Mouse (Mus musculus): ENCODE measurements around the gene Cpa5. TPM values are rescaled to one million over a fixed set of nuclear protein-coding genes. Genes with fewer than 3 reads are reported as not detected.

Gene Cpa5
- total and polyA plus RNA-seq, 3 experiments: not detected

- TF ChIP-seq TAL1 (conservative IDR thresholded peaks at IDR 0.05; ENCODE audit: low read depth, low read length): no peak
- TF ChIP-seq GATA1 (IDR thresholded peaks at IDR 0.05; ENCODE audit: borderline replicate concordance, low read length): no peak
- no peak for TF ChIP-seq POLR2AphosphoS5 (IDR thresholded peaks at IDR 0.05; ENCODE audit: insufficient replicate concordance, low read depth, low read length)
- TF ChIP-seq CTCF (IDR thresholded peaks at IDR 0.05; ENCODE audit: low read depth, low read length): no peak
- TF ChIP-seq GATA2 (IDR thresholded peaks at IDR 0.05; ENCODE audit: borderline replicate concordance, low read depth, low read length): no peak
- no peak for ATAC-seq (ENCODE audit: extremely low read depth, insufficient number of reproducible peaks, low FRiP score, poor library complexity, severe bottlenecking)
- no peaks in the 10 kb centered on the region for H3K9me3 ChIP-seq (replicated peaks)
Measured at GRCm38 (mm10) chr6:30580841-30581176, 30.0 kb upstream of the Cpa5 start.

GRCm38 (mm10) chr6:30586886-30587442 lies 23.8 kb upstream of the Cpa5 start:
- no peak for ATAC-seq (ENCODE audit: extremely low read depth, insufficient number of reproducible peaks, low FRiP score, poor library complexity, severe bottlenecking)
- TF ChIP-seq CTCF (IDR thresholded peaks at IDR 0.05; ENCODE audit: low read depth, low read length) (no peak), GATA1 (IDR thresholded peaks at IDR 0.05; ENCODE audit: borderline replicate concordance, low read length) (no peak), TAL1 (conservative IDR thresholded peaks at IDR 0.05; ENCODE audit: low read depth, low read length) (no peak), GATA2 (IDR thresholded peaks at IDR 0.05; ENCODE audit: borderline replicate concordance, low read depth, low read length) (no peak), POLR2AphosphoS5 (IDR thresholded peaks at IDR 0.05; ENCODE audit: insufficient replicate concordance, low read depth, low read length) (no peak)
- no peak for DNase-seq (ENCODE audit: low spot score)
- Histone ChIP-seq H3K4me3 (ENCODE audit: low read depth, low read length) (no peak overlapping the region), H3K36me3 (replicated peaks) (no peaks in the 10 kb centered on the region), H3K27me3 (ENCODE audit: insufficient read depth, low read length) (peaks cover 12% of the 10 kb centered on the region), H3K4me1 (ENCODE audit: insufficient read depth, low read depth, low read length) (no peaks in the 10 kb centered on the region), H3K9me3 (replicated peaks) (no peaks in the 10 kb centered on the region)

More at GRCm38 (mm10) chr6:30580841-30581176, 30.0 kb upstream of the Cpa5 start:
- peaks cover 15% of the 10 kb centered on the region for H3K27me3 ChIP-seq (ENCODE audit: insufficient read depth, low read length)
- DNase-seq (ENCODE audit: low spot score): no peak
- H3K4me1 ChIP-seq (ENCODE audit: insufficient read depth, low read depth, low read length): no peaks in the 10 kb centered on the region
- no peak overlapping the region for H3K4me3 ChIP-seq (ENCODE audit: low read depth, low read length)
- no peaks in the 10 kb centered on the region for H3K36me3 ChIP-seq (replicated peaks)

- no peak for DNase-seq (ENCODE audit: low spot score)
- peaks cover 8% of the 10 kb centered on the region for H3K27me3 ChIP-seq (ENCODE audit: insufficient read depth, low read length)
- ATAC-seq (ENCODE audit: extremely low read depth, insufficient number of reproducible peaks, low FRiP score, poor library complexity, severe bottlenecking): no peak
- no peak overlapping the region for H3K4me3 ChIP-seq (ENCODE audit: low read depth, low read length)
- H3K4me1 ChIP-seq (ENCODE audit: insufficient read depth, low read depth, low read length): no peaks in the 10 kb centered on the region
- TF ChIP-seq CTCF (IDR thresholded peaks at IDR 0.05; ENCODE audit: low read depth, low read length) (no peak), TAL1 (conservative IDR thresholded peaks at IDR 0.05; ENCODE audit: low read depth, low read length) (no peak), GATA2 (IDR thresholded peaks at IDR 0.05; ENCODE audit: borderline replicate concordance, low read depth, low read length) (no peak)
- H3K9me3 ChIP-seq (replicated peaks): no peaks in the 10 kb centered on the region
- no peaks in the 10 kb centered on the region for H3K36me3 ChIP-seq (replicated peaks)
Measured at GRCm38 (mm10) chr6:30589819-30590218, 21.0 kb upstream of the Cpa5 start.

GRCm38 (mm10) chr6:30591851-30592404 lies 18.9 kb upstream of the Cpa5 start:
- DNase-seq (ENCODE audit: low spot score) (no peak), ATAC-seq (ENCODE audit: extremely low read depth, insufficient number of reproducible peaks, low FRiP score, poor library complexity, severe bottlenecking) (no peak)
- no peaks in the 10 kb centered on the region for H3K36me3 ChIP-seq (replicated peaks)
- no peak for TF ChIP-seq GATA1 (IDR thresholded peaks at IDR 0.05; ENCODE audit: borderline replicate concordance, low read length)
- no peak for TF ChIP-seq GATA2 (IDR thresholded peaks at IDR 0.05; ENCODE audit: borderline replicate concordance, low read depth, low read length)
- TF ChIP-seq CTCF (IDR thresholded peaks at IDR 0.05; ENCODE audit: low read depth, low read length): no peak
- no peak for TF ChIP-seq POLR2AphosphoS5 (IDR thresholded peaks at IDR 0.05; ENCODE audit: insufficient replicate concordance, low read depth, low read length)
- TF ChIP-seq TAL1 (conservative IDR thresholded peaks at IDR 0.05; ENCODE audit: low read depth, low read length): no peak
- no peak overlapping the region for H3K4me3 ChIP-seq (ENCODE audit: low read depth, low read length)
- no peaks in the 10 kb centered on the region for H3K4me1 ChIP-seq (ENCODE audit: insufficient read depth, low read depth, low read length)
- peaks cover 13% of the 10 kb centered on the region for H3K27me3 ChIP-seq (ENCODE audit: insufficient read depth, low read length)
- no peaks in the 10 kb centered on the region for H3K9me3 ChIP-seq (replicated peaks)

- no peaks in the 10 kb centered on the region for H3K9me3 ChIP-seq (replicated peaks)
- TF ChIP-seq GATA1 (IDR thresholded peaks at IDR 0.05; ENCODE audit: borderline replicate concordance, low read length) (no peak), POLR2AphosphoS5 (IDR thresholded peaks at IDR 0.05; ENCODE audit: insufficient replicate concordance, low read depth, low read length) (no peak), CTCF (IDR thresholded peaks at IDR 0.05; ENCODE audit: low read depth, low read length) (no peak), GATA2 (IDR thresholded peaks at IDR 0.05; ENCODE audit: borderline replicate concordance, low read depth, low read length) (no peak), TAL1 (conservative IDR thresholded peaks at IDR 0.05; ENCODE audit: low read depth, low read length) (no peak)
- no peak overlapping the region for H3K4me3 ChIP-seq (ENCODE audit: low read depth, low read length)
- no peak for ATAC-seq (ENCODE audit: extremely low read depth, insufficient number of reproducible peaks, low FRiP score, poor library complexity, severe bottlenecking)
- no peaks in the 10 kb centered on the region for H3K4me1 ChIP-seq (ENCODE audit: insufficient read depth, low read depth, low read length)
- peaks cover 13% of the 10 kb centered on the region for H3K27me3 ChIP-seq (ENCODE audit: insufficient read depth, low read length)
- no peaks in the 10 kb centered on the region for H3K36me3 ChIP-seq (replicated peaks)
- DNase-seq (ENCODE audit: low spot score): no peak
Measured at GRCm38 (mm10) chr6:30592417-30592974, 18.3 kb upstream of the Cpa5 start.

GRCm38 (mm10) chr6:30594364-30594763 lies 16.4 kb upstream of the Cpa5 start:
- ATAC-seq (ENCODE audit: extremely low read depth, insufficient number of reproducible peaks, low FRiP score, poor library complexity, severe bottlenecking) (no peak), DNase-seq (ENCODE audit: low spot score) (no peak)
- no peak overlapping the region for H3K4me3 ChIP-seq (ENCODE audit: low read depth, low read length)
- no peaks in the 10 kb centered on the region for H3K4me1 ChIP-seq (ENCODE audit: insufficient read depth, low read depth, low read length)
- no peaks in the 10 kb centered on the region for H3K9me3 ChIP-seq (replicated peaks)
- no peaks in the 10 kb centered on the region for H3K36me3 ChIP-seq (replicated peaks)
- peaks cover 18% of the 10 kb centered on the region for H3K27me3 ChIP-seq (ENCODE audit: insufficient read depth, low read length)
- no peak for TF ChIP-seq GATA1 (IDR thresholded peaks at IDR 0.05; ENCODE audit: borderline replicate concordance, low read length)
- no peak for TF ChIP-seq CTCF (IDR thresholded peaks at IDR 0.05; ENCODE audit: low read depth, low read length)
- no peak for TF ChIP-seq TAL1 (conservative IDR thresholded peaks at IDR 0.05; ENCODE audit: low read depth, low read length)
- no peak for TF ChIP-seq POLR2AphosphoS5 (IDR thresholded peaks at IDR 0.05; ENCODE audit: insufficient replicate concordance, low read depth, low read length)
- no peak for TF ChIP-seq GATA2 (IDR thresholded peaks at IDR 0.05; ENCODE audit: borderline replicate concordance, low read depth, low read length)
